ENCODE assay signal across 8 mouse cellular contexts in the genomic region with DNA sequence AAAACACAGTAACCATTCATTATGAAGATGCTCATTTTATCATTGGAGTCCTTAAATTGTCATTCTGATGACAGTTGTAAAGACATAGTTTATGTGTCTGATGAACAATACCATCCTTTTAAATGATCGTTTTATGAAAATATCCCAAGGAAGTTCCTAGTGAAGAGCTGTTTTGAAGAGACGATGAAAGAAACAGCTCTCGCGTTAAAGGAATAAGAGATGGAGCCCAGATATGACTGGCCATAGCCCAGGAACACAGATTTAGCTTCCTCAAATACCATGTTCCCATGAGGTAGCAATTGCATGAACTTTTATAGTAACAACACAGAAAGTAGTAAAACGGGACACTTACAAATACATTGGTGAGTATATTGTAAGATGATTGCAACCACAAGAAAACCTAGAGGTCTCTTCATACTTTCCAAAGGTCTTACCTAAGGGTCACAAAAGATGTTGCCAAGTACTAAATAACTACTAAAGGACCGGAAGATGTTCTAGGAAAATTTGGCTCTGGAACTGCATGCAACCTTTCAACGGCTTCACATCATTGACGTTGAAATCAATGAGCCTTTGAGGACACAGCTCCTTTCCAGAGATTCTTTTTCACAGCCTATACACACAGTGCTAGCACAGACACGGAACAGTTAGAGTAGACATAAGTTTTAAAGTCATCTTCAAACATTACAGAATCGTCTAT. TPM values are rescaled to one million over a fixed set of nuclear protein-coding genes. Genes with fewer than 3 reads are reported as not detected.
DNase-seq lines count a peak whose midpoint lies in the region; ATAC-seq and TF ChIP-seq lines count a peak whose summit lies in the region.

No protein-coding gene starts in this region.

- peak overlapping the region; percentile 77 for H3K4me2 ChIP-seq in forebrain, embryonic 14.5 days (ENCODE audit: low read length)
- peak overlapping the region; percentile 97 for H3K4me2 ChIP-seq in liver, embryonic 13.5 days

- TF ChIP-seq CTCF in gastrocnemius, adult 2 months (IDR thresholded peaks at IDR 0.05): no peak

- H3K9ac ChIP-seq in forebrain, embryonic 14.5 days (ENCODE audit: low read length): peak overlapping the region; percentile 73
- peak overlapping the region; percentile 80 for H3K9ac ChIP-seq in liver, embryonic 13.5 days

- no peaks in the 10 kb centered on the region for H3K27me3 ChIP-seq in forebrain, embryonic 14.5 days (replicated peaks; ENCODE audit: control insufficient read depth, insufficient read depth, low read length)
- H3K27me3 ChIP-seq in liver, embryonic 13.5 days: no peaks in the 10 kb centered on the region

- peaks cover 12% of the 10 kb centered on the region for H3K4me1 ChIP-seq in forebrain, embryonic 14.5 days (ENCODE audit: control insufficient read depth, insufficient read depth, low read length)
- H3K4me1 ChIP-seq in liver, embryonic 13.5 days (replicated peaks): peaks cover 49% of the 10 kb centered on the region

- H3K9me3 ChIP-seq in forebrain, embryonic 14.5 days (replicated peaks; ENCODE audit: control insufficient read depth, low read length): no peaks in the 10 kb centered on the region
- H3K9me3 ChIP-seq in liver, embryonic 13.5 days (replicated peaks): no peaks in the 10 kb centered on the region

- 70% methylated on average over 10 of the region's 10 CpGs for WGBS in forebrain, embryonic 14.5 days
- WGBS in liver, embryonic 13.5 days (ENCODE audit: insufficient replicate concordance): 51% methylated on average over 10 of the region's 10 CpGs

- H3K27ac ChIP-seq in gastrocnemius, adult 2 months: peak overlapping the region; percentile 91
- H3K27ac ChIP-seq in forebrain, embryonic 14.5 days (ENCODE audit: low read depth, low read length): peak overlapping the region; percentile 21; the same call in 1 of the 2 replicates
- H3K27ac ChIP-seq in liver, embryonic 13.5 days: peak overlapping the region; percentile 62

- H3K36me3 ChIP-seq in forebrain, embryonic 14.5 days (ENCODE audit: control insufficient read depth, insufficient read depth, low read length): peaks cover 24% of the 10 kb centered on the region
- peaks cover 25% of the 10 kb centered on the region for H3K36me3 ChIP-seq in liver, embryonic 13.5 days

- no peak for DNase-seq in gastrocnemius, adult 2 months
- DNase-seq in gastrocnemius, postnatal 14 days: no peak
- DNase-seq in A20 (ENCODE audit: low read depth, low spot score): peak; percentile 42
- no peak for DNase-seq in forebrain, embryonic 14.5 days (ENCODE audit: low spot score)
- DNase-seq in liver, embryonic 13.5 days: no peak
- no peak for DNase-seq in frontal cortex, postnatal 14 days (ENCODE audit: low spot score in 2 of 2)
- DNase-seq in cerebellum, adult 9-11 months: no peak
- no peak for DNase-seq in ovary, postnatal 14 days (ENCODE audit: low spot score)

- H3K4me3 ChIP-seq in gastrocnemius, adult 2 months: peak overlapping the region; percentile 97
- H3K4me3 ChIP-seq in forebrain, embryonic 14.5 days (ENCODE audit: low read depth, low read length): peak overlapping the region; percentile 58
- peak overlapping the region; percentile 80 for H3K4me3 ChIP-seq in liver, embryonic 13.5 days (replicated peaks)

- no peak for ATAC-seq in forebrain, embryonic 14.5 days
- ATAC-seq in liver, embryonic 13.5 days (ENCODE audit: low read depth): no peak

- intact Hi-C loops in gastrocnemius, adult 2 months (cut with DNase I): loop anchor here (10.0 kb wide), 1 partner anchor 674 kb away; a partner anchor contains a TSS
- intact Hi-C loops in gastrocnemius, postnatal 14 days (cut with DNase I; ENCODE audit: low total_unique reads): no loop called here

RNA-seq across cellular contexts. Expression of a gene that starts 0.7 kb away (rescaled TPM):
- total RNA-seq in gastrocnemius, adult 2 months (2021): 1 to 10 TPM; 6.6 to 8.9 TPM
- 1 to 10 TPM; 6.0 TPM for total RNA-seq in gastrocnemius, postnatal 14 days (2021)
- polyA plus RNA-seq in forebrain, embryonic 14.5 days (2014; fragmentation: Nextera tagmentation; extraction: Ambion mirVana): 10.2 and 11.6 TPM in 2 replicates
- polyA plus RNA-seq in liver, embryonic 13.5 days (2015; fragmentation: Nextera tagmentation; extraction: Ambion mirVana): 15.1 and 17.3 TPM in 2 replicates

RNA-seq across cellular contexts. Expression of a gene that starts 21.2 kb away (rescaled TPM):
- 10 to 100 TPM; 18.3 to 21.1 TPM for total RNA-seq in gastrocnemius, adult 2 months (2021)
- total RNA-seq in gastrocnemius, postnatal 14 days (2021): 10 to 100 TPM; 14.6 to 16.0 TPM
- polyA plus RNA-seq in forebrain, embryonic 14.5 days (2014; fragmentation: Nextera tagmentation; extraction: Ambion mirVana): 52.3 and 64.6 TPM in 2 replicates
- 15.5 and 20.4 TPM in 2 replicates for polyA plus RNA-seq in liver, embryonic 13.5 days (2015; fragmentation: Nextera tagmentation; extraction: Ambion mirVana)

Comparison
In these comparisons a context has a peak if more than half of its experiments do, and no peak if none do; other contexts are left out.
1. H3K27ac ChIP-seq: peak in every context shown above with its lines; median percentile 91 in gastrocnemius, adult 2 months; 62 in liver, embryonic 13.5 days; 21 in forebrain, embryonic 14.5 days.